Mouse (Mus musculus): Measurements from ENCODE around the gene Pkib.
A peak's percentile ranks its signal among the peaks of the same experiment; 100 is the strongest.

Pkib gene

GRCm38 (mm10) chr10:57731672-57732071 lies 99.9 kb downstream of the Pkib start:
- no peak for DNase-seq (ENCODE audit: low spot score in 2 of 2)

DNA sequence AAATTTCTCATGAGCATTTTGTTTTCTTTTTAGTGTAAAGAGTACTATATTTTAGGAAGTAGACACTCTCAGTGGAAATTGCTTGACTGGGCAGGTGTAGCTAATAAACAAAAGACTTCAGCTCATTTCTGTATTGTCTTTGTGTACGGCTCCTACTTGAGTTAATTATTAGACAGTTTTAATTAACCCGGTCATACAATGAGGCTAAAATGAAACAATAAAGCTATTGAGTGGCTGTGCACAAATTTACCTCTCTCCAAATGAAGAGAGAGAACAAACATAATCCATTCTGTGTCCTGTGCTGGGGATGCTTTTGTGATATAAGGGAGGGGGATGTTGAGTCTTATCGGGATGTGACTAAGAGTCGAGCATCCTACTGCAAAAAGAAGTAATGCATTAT lies 109.0 kb downstream of the Pkib start:
- no peak for DNase-seq (ENCODE audit: low spot score in 2 of 2)

- DNase-seq (ENCODE audit: low spot score in 2 of 2): no peak
Measured at GRCm38 (mm10) chr10:57741351-57741750, 109.6 kb downstream of the Pkib start.

- DNase-seq (ENCODE audit: low spot score in 2 of 2): no peak
Measured at GRCm38 (mm10) chr10:57743045-57743444, 111.3 kb downstream of the Pkib start.

GRCm38 (mm10) chr10:57743606-57744016 lies 111.8 kb downstream of the Pkib start:
- DNase-seq (ENCODE audit: low spot score in 2 of 2): peak in 1 of 2 experiments; percentile 36

DNA sequence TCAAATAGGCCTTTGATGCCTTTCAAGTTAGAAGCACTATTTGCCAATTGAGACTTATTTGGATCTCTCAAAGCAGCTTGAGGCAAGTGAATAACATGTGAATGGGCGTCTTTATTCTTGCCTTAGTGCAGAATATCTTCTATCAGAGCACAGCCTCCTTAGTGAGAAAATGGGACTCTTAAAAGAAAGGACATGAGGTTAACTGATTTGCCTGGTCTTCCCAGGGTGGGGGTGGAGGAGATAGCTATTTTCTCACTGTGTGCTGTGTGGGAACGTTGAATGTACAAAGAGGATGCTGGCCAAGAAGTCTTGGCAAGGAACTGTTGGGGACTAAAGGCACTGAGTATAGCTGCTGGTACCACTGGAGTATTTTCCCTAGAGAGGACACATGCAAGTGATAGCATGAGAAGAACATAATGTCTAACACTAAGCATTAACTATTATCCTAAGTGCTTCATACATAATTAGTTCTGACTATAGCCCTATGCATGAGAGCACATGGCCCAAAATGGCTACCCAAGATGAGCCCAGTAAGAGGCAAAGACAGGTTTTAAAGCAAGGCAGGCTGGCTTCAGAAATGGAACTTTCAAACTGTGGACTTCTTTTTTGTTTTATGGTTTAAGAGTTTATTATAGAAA lies 112.5 kb downstream of the Pkib start:
- DNase-seq (ENCODE audit: low spot score in 2 of 2): peak in 1 of 2 experiments; percentile 18

DNA sequence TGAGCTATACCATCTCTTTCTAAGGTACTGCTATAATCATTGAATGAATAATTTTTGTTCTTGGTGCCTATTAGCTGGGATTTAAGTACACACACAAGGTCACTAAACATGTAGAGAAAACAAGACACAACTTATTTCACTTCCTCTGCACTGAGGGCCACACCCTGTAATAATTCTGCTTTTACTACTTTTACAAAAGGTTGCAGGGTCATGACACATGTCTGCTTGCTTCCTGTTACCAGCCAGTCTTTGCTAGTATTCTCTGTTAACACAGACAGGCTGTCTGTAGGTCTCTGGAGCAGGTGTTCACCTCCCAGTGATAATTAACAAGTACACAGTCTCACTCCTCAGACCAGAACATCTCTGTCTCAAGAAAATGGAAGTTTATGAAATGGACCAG lies 113.7 kb downstream of the Pkib start:
- no peak for DNase-seq (ENCODE audit: low spot score in 2 of 2)

DNA sequence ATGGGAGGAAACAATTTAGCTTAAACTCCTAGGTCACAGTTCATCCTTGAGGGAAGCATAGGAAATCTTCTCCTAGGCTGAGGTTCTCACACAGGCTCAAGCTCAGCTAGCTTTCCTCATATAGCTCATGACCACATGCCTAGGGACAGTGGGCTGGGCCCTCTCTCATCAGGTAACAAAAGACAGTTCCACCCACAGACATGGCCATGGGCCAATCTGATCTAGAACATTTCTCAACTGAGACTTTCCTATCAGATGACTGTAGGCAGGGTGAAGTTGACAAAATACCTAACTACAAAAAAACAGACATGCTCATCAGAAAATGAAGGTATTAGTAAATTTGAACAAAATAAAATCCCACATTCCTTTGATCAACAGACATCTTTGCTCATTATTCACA lies 115.3 kb downstream of the Pkib start:
- DNase-seq (ENCODE audit: low spot score in 2 of 2): no peak

GRCm38 (mm10) chr10:57753343-57753742 lies 121.6 kb downstream of the Pkib start:
- no peak for DNase-seq (ENCODE audit: low spot score in 2 of 2)

DNA sequence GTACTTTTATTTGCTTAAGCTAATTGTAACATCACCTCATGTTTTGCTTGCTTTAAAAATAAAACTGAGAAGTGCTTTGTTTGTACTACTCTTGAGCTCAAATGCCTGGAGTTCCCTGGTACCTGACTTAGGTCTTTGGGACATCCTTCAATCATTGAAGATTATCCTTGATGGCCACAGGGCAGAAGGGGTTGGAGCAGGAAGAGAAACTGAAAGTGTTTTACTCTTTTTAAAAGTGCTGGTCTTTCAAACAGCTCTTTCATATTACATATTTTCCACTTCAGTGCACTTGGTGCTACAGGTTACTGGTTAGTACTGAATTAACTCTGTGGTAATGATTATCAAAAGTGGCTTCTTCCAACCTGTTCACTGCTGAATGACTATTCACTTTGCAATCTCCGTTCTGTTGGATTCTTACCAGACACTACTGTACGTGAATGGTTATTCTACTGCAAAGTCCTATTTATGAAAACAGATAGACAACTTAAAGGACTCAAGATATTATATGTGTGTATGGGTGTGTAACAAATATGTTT lies 123.5 kb downstream of the Pkib start:
- no peak for DNase-seq (ENCODE audit: low spot score in 2 of 2)

- no peak for DNase-seq (ENCODE audit: low spot score in 2 of 2)
Measured at GRCm38 (mm10) chr10:57758999-57759398, 127.2 kb downstream of the Pkib start.

DNA sequence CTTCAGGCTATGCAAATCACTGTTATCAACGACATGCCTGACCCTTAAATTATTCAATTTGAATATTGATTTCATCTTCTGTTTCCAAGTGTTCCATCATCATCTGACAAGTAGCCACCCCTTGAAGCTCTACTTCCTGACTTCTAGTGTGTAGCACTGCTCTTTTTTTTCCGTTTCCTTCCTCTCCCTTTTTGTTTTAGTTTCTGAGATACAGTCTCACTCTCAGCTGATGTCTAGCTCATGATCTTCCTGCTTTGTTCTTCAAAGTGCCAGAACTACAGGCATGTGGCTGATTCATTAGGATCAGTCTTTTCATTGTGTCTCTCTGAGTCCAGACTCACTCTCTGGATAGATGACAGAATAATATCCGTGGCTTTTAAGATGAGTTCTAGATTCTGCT lies 128.9 kb downstream of the Pkib start:
- DNase-seq (ENCODE audit: low spot score in 2 of 2): no peak

GRCm38 (mm10) chr10:57763044-57763443 lies 131.3 kb downstream of the Pkib start:
- DNase-seq (ENCODE audit: low spot score in 2 of 2): no peak

GRCm38 (mm10) chr10:57783289-57784130 lies 151.7 kb downstream of the Pkib start:
- peak; percentile 21 to 23 for DNase-seq (ENCODE audit: low spot score in 2 of 2)

DNA sequence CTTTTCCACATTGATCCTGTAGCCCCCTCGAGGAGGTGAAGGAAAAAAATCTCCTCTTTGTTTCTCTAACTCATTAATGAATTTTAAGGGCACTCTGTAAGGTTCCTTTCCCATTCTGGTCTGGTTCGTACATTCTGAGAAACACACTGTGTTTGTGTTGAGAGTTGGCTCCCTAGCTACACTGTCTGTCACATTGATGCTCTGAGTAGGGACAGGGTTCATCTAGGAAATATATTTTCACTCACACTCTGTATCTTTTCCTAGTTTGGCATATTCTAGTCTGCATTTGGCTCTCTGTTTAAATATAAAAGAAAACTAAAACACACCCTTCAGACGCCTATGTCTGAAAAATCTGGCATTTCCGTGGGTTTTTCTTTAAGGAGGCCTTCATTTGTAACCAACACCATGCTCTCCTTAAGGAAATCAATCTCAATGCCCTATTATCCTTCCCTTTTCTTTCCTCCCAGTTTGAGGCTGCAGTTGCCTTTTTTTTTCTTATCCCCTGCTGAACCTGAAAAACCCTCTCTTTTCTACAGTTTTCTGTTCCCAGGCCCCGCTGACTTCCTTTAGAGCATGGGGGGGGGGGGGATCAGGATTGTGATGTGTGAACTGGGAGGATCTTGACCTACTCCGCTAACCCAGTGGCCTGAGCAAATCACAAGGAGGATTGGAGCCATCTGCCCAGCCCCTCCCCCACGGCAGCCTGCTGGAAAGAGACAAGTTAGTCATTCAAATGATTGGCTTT lies 152.5 kb downstream of the Pkib start:
- DNase-seq (ENCODE audit: low spot score in 2 of 2): peak; percentile 77 to 84

- DNase-seq (ENCODE audit: low spot score in 2 of 2): no peak
Measured at GRCm38 (mm10) chr10:57784876-57785150, 153.0 kb downstream of the Pkib start, which contains the start of gene Fabp7. Fabp7 (plus strand) TSS chr10:57784881.

DNA sequence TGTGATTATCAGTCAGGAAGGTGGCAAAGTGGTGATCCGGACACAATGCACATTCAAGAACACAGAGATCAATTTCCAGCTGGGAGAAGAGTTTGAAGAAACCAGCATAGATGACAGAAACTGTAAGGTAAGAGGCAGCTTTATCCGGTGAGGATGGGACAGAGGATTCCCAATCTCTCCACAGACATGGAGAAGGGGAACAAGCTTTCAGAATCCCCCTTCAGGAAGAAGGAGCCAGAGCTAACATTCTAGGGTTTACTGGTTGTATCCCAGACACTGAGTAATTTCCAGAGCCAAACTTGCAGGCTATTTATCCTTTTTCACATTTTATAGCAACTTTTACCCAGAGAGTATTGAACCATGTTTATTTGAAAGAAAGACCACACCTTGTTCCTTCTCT lies 153.8 kb downstream of the Pkib start:
- DNase-seq (ENCODE audit: low spot score in 2 of 2): no peak
